Mouse (Mus musculus): ENCODE measurements around the gene Ap2a1.

Gene Ap2a1

GRCm38 (mm10) chr7:44929204-44930151 lies at the start of gene Ap2a1:
Gene Ap2a1, minus strand, starts transcription at chr7:44929496.
- peak; percentile 100 for DNase-seq

- no peak for DNase-seq
Observed at GRCm38 (mm10) chr7:44978300-44978699, 49.0 kb upstream of the Ap2a1 start.

- DNase-seq: no peak
Observed at GRCm38 (mm10) chr7:44975117-44975419, 45.8 kb upstream of the Ap2a1 start.

- DNase-seq: peak; percentile 81
Observed at GRCm38 (mm10) chr7:44974383-44975116, 45.3 kb upstream of the Ap2a1 start, which contains the start of gene Cpt1c. Gene Cpt1c, minus strand, starts transcription at chr7:44974851.

- DNase-seq: no peak
Observed at GRCm38 (mm10) chr7:44973415-44974130, 44.3 kb upstream of the Ap2a1 start.

- no peak for DNase-seq
Observed at GRCm38 (mm10) chr7:44971142-44971541, 41.8 kb upstream of the Ap2a1 start.

- peak; percentile 85 for DNase-seq
Observed at GRCm38 (mm10) chr7:44970231-44970691, 41.0 kb upstream of the Ap2a1 start.

GRCm38 (mm10) chr7:44966638-44967037 lies 37.3 kb upstream of the Ap2a1 start:
- DNase-seq: no peak

- DNase-seq: no peak
Observed at GRCm38 (mm10) chr7:44965975-44966374, 36.7 kb upstream of the Ap2a1 start.

GRCm38 (mm10) chr7:44964990-44965389 lies 35.7 kb upstream of the Ap2a1 start:
- no peak for DNase-seq

- no peak for DNase-seq
Observed at GRCm38 (mm10) chr7:44962831-44963230, 33.5 kb upstream of the Ap2a1 start.

GRCm38 (mm10) chr7:44962337-44962736 lies 33.0 kb upstream of the Ap2a1 start:
- DNase-seq: no peak

GRCm38 (mm10) chr7:44960512-44960910 lies 31.2 kb upstream of the Ap2a1 start:
- no peak for DNase-seq

GRCm38 (mm10) chr7:44959874-44960511 lies 30.7 kb upstream of the Ap2a1 start:
- DNase-seq: no peak

GRCm38 (mm10) chr7:44959281-44959680 lies 30.0 kb upstream of the Ap2a1 start:
- DNase-seq: no peak

- no peak for DNase-seq
Observed at GRCm38 (mm10) chr7:44958208-44958607, 28.9 kb upstream of the Ap2a1 start.

- DNase-seq: no peak
Observed at GRCm38 (mm10) chr7:44957183-44957835, 28.0 kb upstream of the Ap2a1 start.

GRCm38 (mm10) chr7:44956266-44956665 lies 27.0 kb upstream of the Ap2a1 start:
- DNase-seq: no peak

GRCm38 (mm10) chr7:44955628-44956027 lies 26.3 kb upstream of the Ap2a1 start:
- no peak for DNase-seq

GRCm38 (mm10) chr7:44954091-44954885 lies 25.0 kb upstream of the Ap2a1 start:
- DNase-seq: no peak

- DNase-seq: no peak
Observed at GRCm38 (mm10) chr7:44953561-44953960, 24.3 kb upstream of the Ap2a1 start.

Data from liver (tissue).